Mouse (Mus musculus) liver, postnatal 0 days (tissue): ENCODE data around the gene Tmem214.

Experiments
- CTCF ChIP-seq: sonication (generic); IDR thresholded peaks from 2 replicates; pipeline ENCODE4 v1.5.1; 2016; ENCODE audit warnings: antibody characterized with exemption, low read depth
- EP300 ChIP-seq: IDR thresholded peaks from 2 replicates; pipeline ENCODE4 v1.6.1; 2016; ENCODE audit warnings: antibody characterized with exemption, low read depth, mild to moderate bottlenecking

- no peak for TF ChIP-seq CTCF
- TF ChIP-seq EP300 = no peak
Measured at GRCm38 (mm10) chr5:30825821-30826220, 42.0 kb upstream of the Tmem214 start.
